Mouse (Mus musculus) MEL (cell line): ENCODE data around the gene Stum.

ENCODE experiments used
- CHD2 ChIP-seq: IDR thresholded peaks from 2 replicates; pipeline ENCODE4 v1.6.1; 2011; ENCODE audit warnings: low read length, improper control_type of control experiment
- CTCF ChIP-seq, 3 experiments: IDR thresholded peaks in 2 of 3; conservative IDR thresholded peaks in 1 of 3; 2 replicates each; pipeline ENCODE4 v1.5.1; 2011 to 2012; ENCODE audit warnings: low read length in 3 of 3, low read depth in 2 of 3, mild to moderate bottlenecking in 2 of 3, improper control_type of control experiment in 1 of 3, inconsistent platforms in 1 of 3, mixed read lengths in 1 of 3, moderate library complexity in 1 of 3; ENCODE audit not compliant: control insufficient read depth in 1 of 3, insufficient read depth in 1 of 3, poor library complexity in 1 of 3, severe bottlenecking in 1 of 3
- EP300 ChIP-seq, 2 experiments: IDR thresholded peaks; 2 replicates each; pipeline ENCODE4 v1.6.1; 2011; ENCODE audit warnings: improper control_type of control experiment in 2 of 2, low read length in 2 of 2, low read depth in 1 of 2, mild to moderate bottlenecking in 1 of 2
- MAFK ChIP-seq: IDR thresholded peaks from 2 replicates; pipeline ENCODE4 v1.6.1; 2011; ENCODE audit warnings: low read depth, mild to moderate bottlenecking, low read length, improper control_type of control experiment, borderline replicate concordance
- MAX ChIP-seq: IDR thresholded peaks from 2 replicates; pipeline ENCODE4 v1.6.1; 2011; ENCODE audit warnings: low read length, improper control_type of control experiment
- MEF2A ChIP-seq: IDR thresholded peaks from 2 replicates; pipeline ENCODE4 v1.6.1; 2014; ENCODE audit warnings: low read depth, mild to moderate bottlenecking, inconsistent platforms, low read length, improper control_type of control experiment; ENCODE audit not compliant: poor library complexity, insufficient replicate concordance, severe bottlenecking; ENCODE audit errors: extremely low read depth
- MXI1 ChIP-seq: IDR thresholded peaks from 2 replicates; pipeline ENCODE4 v1.6.1; 2011; ENCODE audit warnings: mild to moderate bottlenecking, low read depth, low read length, improper control_type of control experiment
- NELFE ChIP-seq: IDR thresholded peaks from 2 replicates; pipeline ENCODE4 v1.6.1; 2011; ENCODE audit warnings: low read depth, low read length, improper control_type of control experiment
- SMC3 ChIP-seq: IDR thresholded peaks from 2 replicates; pipeline ENCODE4 v1.6.1; 2011; ENCODE audit warnings: low read depth, low read length, improper control_type of control experiment

DNA sequence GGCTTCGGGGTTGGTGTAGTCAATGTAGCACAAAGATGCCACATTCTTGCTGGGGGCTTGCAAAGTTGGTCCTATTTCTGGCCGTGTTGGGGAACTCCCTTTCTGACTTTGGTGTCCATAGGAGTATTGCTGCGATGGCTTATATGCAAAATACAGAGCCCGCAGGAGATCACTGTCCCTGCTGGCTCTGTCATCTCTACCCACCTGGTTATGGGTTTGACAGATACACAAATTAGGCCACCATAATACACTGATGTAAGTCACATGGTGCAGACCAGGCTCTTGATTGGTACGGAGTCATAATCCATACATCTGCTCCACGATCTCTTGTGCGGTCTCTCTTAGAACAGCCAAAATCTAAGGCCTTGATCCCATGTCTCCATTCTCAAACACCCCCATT is 46.5 kb upstream of the Stum start:
- TF ChIP-seq MAFK (no peak), NELFE (no peak), CTCF (IDR thresholded peaks at IDR 0.05 in 2 of 3, conservative IDR thresholded peaks at IDR 0.05 in 1 of 3; ENCODE audit: control insufficient read depth in 1 of 3, insufficient read depth in 1 of 3, low read depth in 2 of 3, low read length in 3 of 3, poor library complexity in 1 of 3, severe bottlenecking in 1 of 3) (no peak), MAX (no peak), MEF2A (no peak), MXI1 (no peak), EP300 (IDR thresholded peaks at IDR 0.05; ENCODE audit: low read depth in 1 of 2, low read length in 2 of 2) (no peak), SMC3 (no peak), CHD2 (no peak)
